Mouse (Mus musculus): ENCODE data around the gene Hist1h2bb.

DNA sequence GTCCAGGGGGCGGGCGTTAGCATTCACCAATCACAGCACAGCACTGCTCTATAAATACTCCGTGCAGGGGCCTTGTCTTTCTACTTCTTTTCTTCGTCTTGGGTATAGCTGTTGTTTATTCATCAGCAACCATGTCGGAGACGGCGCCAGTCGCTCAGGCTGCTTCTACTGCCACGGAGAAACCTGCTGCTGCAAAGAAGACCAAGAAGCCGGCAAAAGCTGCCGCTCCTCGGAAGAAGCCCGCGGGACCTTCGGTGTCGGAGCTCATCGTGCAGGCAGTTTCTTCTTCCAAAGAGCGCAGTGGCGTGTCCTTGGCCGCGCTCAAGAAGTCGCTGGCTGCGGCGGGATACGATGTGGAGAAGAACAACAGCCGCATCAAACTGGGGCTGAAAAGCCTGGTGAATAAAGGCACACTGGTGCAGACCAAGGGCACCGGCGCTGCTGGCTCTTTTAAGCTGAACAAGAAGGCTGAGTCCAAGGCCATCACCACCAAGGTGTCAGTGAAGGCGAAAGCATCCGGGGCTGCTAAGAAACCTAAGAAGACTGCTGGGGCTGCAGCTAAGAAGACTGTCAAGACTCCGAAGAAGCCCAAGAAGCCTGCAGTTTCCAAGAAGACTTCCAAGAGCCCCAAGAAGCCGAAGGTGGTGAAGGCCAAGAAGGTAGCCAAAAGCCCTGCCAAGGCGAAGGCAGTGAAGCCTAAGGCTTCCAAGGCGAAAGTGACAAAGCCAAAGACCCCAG is 17.2 kb downstream of the Hist1h2bb start, which contains the start of gene Hist1h1a:
- no peak for TF ChIP-seq CTCF (conservative IDR thresholded peaks at IDR 0.05 in 1 of 2, IDR thresholded peaks at IDR 0.05 in 1 of 2; ENCODE audit: low read depth in 2 of 2, low read length in 2 of 2)
- no peak for TF ChIP-seq EP300 (IDR thresholded peaks at IDR 0.05; ENCODE audit: low read length)
- TF ChIP-seq MAX (IDR thresholded peaks at IDR 0.05; ENCODE audit: low read length), result 0 out of 2 replicates have a peak, but pooled peaks have one; percentile 8
- no peak for TF ChIP-seq ETS1 (conservative IDR thresholded peaks at IDR 0.05; ENCODE audit: low read depth, low read length)
- no peak for TF ChIP-seq ELF1 (IDR thresholded peaks at IDR 0.05; ENCODE audit: low read depth, low read length)
- TF ChIP-seq JUN (IDR thresholded peaks at IDR 0.05; ENCODE audit: insufficient read depth, low read depth, low read length), result no peak
- TF ChIP-seq POLR2A (IDR thresholded peaks at IDR 0.05; ENCODE audit: low read depth, low read length), result peak; percentile 97
- TF ChIP-seq E2F4 (IDR thresholded peaks at IDR 0.05; ENCODE audit: insufficient replicate concordance, low read depth, low read length), result no peak
- TF ChIP-seq ZKSCAN1 (IDR thresholded peaks at IDR 0.05; ENCODE audit: borderline replicate concordance, low read depth, low read length), result no peak
- peak; percentile 23; the same call in 1 of the 2 replicates for TF ChIP-seq RCOR1 (conservative IDR thresholded peaks at IDR 0.05; ENCODE audit: low read depth, low read length)
- TF ChIP-seq BHLHE40 (IDR thresholded peaks at IDR 0.05; ENCODE audit: low read depth, low read length), result no peak
- peak; percentile 100 for TF ChIP-seq NELFE (IDR thresholded peaks at IDR 0.05; ENCODE audit: low read depth, low read length)
- no peak for TF ChIP-seq CHD2 (IDR thresholded peaks at IDR 0.05; ENCODE audit: low read length)
